Mouse (Mus musculus) frontal cortex, postnatal 10 days (tissue): Measurements from ENCODE around the gene Nbea.
"Not testable (repeated sequence)": the region's sequence is repeated elsewhere in the genome, so short reads cannot be mapped to it uniquely, and the experiment has no call there.

Experiments used
- DNase-seq, 2 experiments: peaks; one replicate each; pipeline ENCODE4 v3.0.0; 2022; ENCODE audit warnings: low spot score in 2 of 2, mixed read lengths in 1 of 2

Nbea gene

GRCm38 (mm10) chr3:56039494-56039893 lies 144.0 kb downstream of the Nbea start:
- no peak for DNase-seq

- no peak for DNase-seq
Measured at GRCm38 (mm10) chr3:56034596-56034995, 148.9 kb downstream of the Nbea start.

GRCm38 (mm10) chr3:56018494-56018893 lies 165.0 kb downstream of the Nbea start:
- DNase-seq, result no peak

- DNase-seq, result no peak
Measured at GRCm38 (mm10) chr3:56011132-56011531, 172.4 kb downstream of the Nbea start.

DNA sequence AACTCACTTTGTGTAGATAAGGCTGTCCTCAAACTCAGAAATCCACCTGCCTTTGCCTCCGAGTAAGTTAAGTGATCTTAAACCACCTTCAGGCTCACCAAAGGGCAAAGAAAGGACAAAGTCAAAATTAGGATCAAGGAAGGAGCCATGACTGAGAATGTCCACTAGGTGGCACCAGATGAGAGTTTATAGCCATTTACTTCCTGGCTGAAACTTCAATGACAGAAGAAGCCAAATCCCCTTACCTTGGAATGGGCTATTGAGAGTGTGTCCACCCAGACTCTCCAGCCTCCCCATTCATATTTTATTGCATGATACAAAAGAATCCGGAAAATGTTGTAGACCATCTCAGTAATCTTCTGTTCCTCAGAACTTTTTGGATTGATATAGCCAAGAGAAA lies 175.5 kb downstream of the Nbea start:
- peak in 1 of 2 experiments; percentile 17 for DNase-seq

DNA sequence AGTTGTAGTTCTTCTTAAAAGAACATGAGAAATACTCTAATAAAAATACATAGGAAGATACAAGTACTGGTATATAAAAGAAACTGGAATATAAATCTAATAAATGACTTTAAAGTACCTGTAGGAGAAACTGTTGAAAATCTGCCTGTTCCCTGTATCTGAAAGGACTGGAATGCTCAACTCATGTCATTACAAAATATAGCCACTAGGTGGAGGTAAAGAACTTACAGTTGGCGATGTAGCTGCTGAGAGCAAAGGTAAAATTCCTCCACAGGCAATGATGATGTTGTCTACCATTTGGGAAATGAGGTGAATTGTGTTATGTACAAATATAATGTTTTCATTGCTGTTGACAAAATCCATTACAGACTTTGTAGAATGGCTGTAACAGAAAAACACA lies 183.2 kb downstream of the Nbea start:
- DNase-seq, result no peak

DNA sequence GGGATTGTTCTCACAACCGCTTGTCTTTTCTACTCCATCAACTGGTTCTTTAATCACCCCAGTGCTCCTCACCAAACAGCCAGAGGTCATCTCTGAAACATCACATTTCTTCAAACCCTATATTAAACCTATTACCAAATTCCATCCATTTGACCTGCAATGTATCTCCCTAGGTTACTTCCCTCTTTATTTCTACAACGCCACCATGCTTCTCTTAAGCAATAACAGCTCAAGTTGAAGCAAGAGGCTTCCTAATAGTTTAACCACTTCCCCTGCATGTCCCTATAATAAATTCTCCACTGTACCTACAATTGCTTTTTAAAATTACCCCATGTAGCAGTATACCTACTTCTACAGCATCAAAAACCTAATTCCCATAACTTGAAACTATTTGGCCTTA lies 205.1 kb downstream of the Nbea start:
- no peak for DNase-seq

DNA sequence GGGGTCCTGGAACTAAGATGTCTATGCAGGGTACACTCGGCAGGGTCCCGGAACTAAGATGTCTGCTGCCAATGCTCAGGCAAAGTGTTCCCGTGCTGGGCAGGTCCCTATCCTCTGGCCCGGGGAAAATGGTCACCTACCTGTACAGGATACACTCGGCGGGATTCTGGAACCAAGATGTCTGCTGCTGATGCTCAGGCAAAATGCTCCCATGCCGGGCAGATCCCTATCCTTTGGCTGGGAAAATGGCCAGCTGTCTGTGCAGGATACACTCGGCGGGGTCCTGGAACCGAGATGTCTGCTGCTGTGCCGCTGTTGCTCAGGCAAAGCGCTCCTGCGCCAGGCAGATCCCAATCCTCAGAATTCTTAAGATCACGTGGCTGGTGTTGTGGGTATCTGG lies 206.5 kb downstream of the Nbea start:
- not testable (repeated sequence) for DNase-seq

- no peak for DNase-seq
Measured at GRCm38 (mm10) chr3:55965723-55966156, 217.8 kb downstream of the Nbea start.

DNA sequence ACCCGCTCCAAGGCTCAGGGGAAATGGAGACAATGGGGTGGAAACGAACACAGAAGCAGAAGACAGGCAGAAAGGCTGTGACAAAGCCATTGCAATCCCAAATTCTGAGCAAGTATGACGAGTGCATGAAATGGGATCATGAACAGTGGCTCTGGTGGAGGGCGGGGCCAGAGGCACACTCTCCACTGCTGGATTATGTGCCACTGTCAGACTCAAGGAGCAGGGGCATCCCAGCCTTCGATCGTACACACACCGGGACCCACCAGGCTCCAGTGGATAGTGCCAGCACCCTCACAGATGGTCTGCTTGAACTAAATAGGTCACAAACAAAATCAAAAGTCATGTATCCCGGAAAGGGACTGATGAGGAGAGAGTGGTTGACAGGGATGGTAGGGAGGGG lies 220.5 kb downstream of the Nbea start:
- DNase-seq, result no peak

DNA sequence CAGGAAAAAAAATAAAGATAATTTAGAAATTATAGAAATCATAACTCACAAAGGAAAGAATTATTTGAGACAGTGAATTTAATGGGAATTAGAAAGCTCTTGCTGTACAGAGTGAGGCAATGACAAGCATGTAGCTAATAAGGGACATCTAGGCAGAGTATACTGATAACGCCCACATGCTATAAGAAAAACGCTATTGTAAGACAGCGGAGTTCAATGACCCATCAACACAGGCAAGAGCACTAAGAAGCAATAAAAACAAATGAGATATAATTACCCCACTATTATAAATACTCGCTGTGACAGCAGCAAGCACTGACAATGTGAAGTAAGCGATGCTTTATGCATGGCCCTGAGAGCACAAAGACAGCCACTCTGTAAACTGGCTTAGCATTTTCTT lies 233.5 kb downstream of the Nbea start:
- no peak for DNase-seq

DNA sequence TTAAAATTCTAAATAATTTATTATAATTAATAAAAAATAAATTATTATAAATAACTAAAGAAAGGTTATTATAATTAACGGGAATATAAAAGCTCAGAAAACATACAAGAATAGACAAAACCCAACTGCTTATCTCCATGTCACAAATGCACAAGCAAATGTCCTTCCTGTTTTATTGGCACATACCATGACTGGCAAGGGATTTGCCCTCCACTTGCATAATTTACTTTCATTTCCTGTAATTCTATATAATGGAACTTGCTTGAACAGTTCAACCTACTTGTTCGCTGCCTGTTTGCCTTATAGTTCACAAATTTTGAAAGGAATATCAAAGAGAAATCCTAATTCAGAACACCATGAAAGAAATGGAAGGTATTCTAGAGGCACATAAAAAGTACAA lies 234.4 kb downstream of the Nbea start:
- no peak for DNase-seq

- no peak for DNase-seq
Measured at GRCm38 (mm10) chr3:55927343-55927742, 256.2 kb downstream of the Nbea start.

- DNase-seq, result no peak
Measured at GRCm38 (mm10) chr3:55909290-55909689, 274.2 kb downstream of the Nbea start.

DNA sequence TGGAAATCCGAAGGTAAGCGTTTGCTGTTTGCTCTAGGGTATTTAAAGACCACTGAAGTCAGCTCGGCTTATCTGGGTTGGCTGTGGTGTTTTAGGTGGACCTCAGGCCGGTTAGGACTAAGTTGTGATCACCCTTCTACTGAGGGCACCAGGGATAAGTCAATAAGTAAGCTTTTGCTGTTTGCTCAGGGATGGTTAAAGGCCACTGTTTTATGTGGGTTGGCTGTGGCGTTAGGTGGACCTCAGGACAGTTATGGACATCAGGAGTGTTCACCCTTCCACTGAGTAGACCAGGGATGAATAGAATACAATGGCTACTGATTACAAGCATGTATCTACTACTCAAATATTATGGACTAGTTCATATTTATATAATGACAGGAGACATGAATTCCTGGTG lies 292.9 kb downstream of the Nbea start:
- DNase-seq, result no peak

DNA sequence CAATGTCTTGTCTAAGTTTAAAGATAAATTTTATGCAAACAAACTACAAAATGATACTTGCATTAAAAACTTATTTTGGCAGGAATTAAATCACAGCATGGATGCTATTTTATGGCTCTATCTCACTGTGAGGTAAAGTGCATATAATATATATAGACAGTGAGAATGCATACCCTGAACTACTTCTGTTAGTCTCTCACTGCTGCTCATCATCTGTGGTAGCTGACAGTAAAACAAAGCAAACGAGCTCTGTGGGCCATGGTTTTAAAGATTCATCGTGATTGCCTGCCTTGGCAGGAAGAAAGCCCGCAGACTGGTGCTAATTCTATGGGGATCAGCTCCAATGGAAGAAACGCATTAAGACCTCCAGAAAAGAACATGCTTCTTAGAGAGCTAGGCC lies 294.3 kb downstream of the Nbea start:
- DNase-seq, result no peak

GRCm38 (mm10) chr3:55887829-55888210 lies 295.7 kb downstream of the Nbea start:
- no peak for DNase-seq

GRCm38 (mm10) chr3:55887193-55887828 lies 296.2 kb downstream of the Nbea start:
- DNase-seq, result no peak

DNA sequence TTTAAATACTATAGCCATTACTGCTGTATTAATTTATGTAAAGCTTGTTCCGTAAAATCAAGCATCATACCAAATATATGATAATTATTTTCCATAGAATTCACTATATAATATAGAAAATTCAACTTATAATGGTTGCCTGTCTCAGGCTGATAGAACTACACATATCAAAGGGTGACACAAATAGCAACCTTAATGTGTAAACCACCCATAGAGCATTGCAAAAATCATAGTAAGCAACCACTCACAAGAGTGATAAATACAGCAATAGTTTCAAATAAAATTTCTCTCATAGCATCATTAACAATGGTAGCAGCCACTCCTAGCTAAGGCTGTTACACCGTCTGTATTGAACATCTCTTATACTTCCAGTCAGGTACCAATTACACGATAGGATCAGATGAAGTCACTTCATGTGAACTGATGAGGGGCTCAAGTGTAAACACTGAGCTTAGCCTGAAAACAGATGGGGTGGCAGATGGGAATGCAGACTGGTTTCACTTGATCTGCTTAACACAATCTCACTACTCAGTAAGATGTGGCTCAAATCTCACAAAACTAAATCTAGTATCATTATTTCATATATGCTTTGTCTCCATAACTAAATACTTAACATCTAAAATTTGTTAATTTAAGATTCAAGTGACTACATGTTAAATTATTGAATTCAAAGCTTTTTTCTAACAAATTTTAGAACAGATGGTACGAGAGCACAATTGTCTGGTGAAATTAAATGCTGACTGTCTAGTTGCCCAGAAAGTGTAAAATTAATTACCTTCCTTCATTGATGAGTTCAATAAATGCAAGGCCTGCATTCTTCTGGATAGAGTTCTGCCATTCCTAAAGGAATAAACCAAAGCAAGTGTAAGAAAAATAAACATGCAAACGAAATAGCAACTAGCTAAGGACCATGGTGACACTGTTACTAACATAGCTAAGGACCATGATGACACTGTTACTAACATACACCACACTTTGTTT lies 310.3 kb downstream of the Nbea start:
- no peak for DNase-seq

GRCm38 (mm10) chr3:55852488-55852887 lies 331.0 kb downstream of the Nbea start:
- DNase-seq, result no peak

DNA sequence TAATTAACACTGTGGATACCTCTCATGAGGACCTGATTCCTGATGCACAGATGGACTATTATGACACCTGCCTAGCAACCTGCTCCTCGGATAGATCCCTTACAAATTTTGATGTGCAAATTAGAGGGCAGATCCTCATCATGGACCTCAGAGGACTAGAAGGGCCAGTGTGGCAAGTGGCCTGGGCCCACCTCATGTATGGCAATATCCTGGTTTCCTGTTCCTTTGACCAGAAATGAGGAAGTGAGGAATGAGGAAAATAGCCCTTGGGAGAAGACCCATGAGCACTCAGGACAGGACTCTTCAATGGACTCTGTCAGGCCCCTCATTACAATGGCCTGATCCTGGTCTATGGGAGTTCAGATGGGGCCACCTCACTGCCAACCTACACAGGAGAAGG lies 336.4 kb downstream of the Nbea start:
- DNase-seq, result no peak

DNA sequence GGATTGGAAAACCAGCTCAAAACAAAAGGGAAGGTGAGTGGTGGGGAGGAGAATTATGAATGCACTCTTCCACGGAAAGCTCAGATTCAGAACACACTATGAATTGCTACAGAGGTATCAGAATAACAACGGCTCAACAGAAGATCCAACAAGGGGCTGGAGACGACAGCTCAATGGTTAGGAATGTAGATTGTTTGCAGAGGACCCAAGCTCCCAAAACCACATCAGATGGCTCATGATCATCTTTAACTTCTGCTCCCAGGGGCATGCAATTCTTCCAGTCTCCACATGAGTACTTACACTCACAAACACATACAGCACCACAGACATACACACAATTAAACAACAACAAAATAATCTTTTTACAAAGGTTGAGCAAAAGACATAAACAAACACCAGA lies 346.3 kb downstream of the Nbea start:
- DNase-seq, result no peak

DNA sequence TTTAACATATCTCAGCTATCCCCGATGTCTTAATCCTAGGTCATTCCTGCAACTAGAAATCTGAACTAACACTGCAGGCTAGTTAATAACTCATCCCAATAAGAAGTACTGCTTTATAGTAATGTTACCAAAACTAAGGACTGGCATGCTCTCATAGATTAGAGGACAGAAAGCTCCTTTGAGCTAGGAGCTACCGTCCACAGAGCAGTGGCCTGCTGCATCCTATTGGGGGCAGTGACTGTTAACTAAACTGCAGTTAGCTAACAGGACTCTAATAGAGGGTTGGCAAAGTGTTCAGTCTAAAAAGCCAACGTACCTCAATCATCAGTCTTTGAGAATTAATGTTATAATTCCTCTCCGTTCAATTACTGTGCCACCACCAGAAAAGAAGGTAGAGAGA lies 348.3 kb downstream of the Nbea start:
- DNase-seq, result no peak
